Mouse (Mus musculus) testis, adult 2 months (tissue): Measurements from ENCODE around the gene Mob3b. TPM values are rescaled to one million over a fixed set of nuclear protein-coding genes. Genes with fewer than 3 reads are reported as not detected.
"Not testable (repeated sequence)": the region's sequence is repeated elsewhere in the genome, so short reads cannot be mapped to it uniquely, and the experiment has no call there.

Experiments
- H3K27ac ChIP-seq: fragments of 200-500 bp; 2 replicates; pipeline ENCODE4 v1.5.1; 2012; ENCODE audit warnings: low read depth, low read length; ENCODE audit not compliant: control insufficient read depth, insufficient read depth
- H3K27me3 ChIP-seq: fragments of 200-500 bp; 2 replicates; pipeline ENCODE4 v1.6.1; 2012; ENCODE audit warnings: mild to moderate bottlenecking, low read length, moderate library complexity; ENCODE audit not compliant: control insufficient read depth, insufficient read depth
- H3K36me3 ChIP-seq: fragments of 200-500 bp; 2 replicates; pipeline ENCODE4 v1.6.1; 2012; ENCODE audit warnings: mild to moderate bottlenecking, low read length; ENCODE audit not compliant: control insufficient read depth, insufficient read depth
- H3K4me1 ChIP-seq: fragments of 200-500 bp; 2 replicates; pipeline ENCODE4 v1.6.1; 2012; ENCODE audit warnings: low read length; ENCODE audit not compliant: control insufficient read depth, insufficient read depth
- H3K4me3 ChIP-seq: fragments of 200-500 bp; 2 replicates; pipeline ENCODE4 v1.5.1; 2012; ENCODE audit warnings: low read depth, mild to moderate bottlenecking, low read length, moderate library complexity, mixed read lengths; ENCODE audit not compliant: control insufficient read depth
- CTCF ChIP-seq: fragments of 200-500 bp; IDR thresholded peaks from 2 replicates; pipeline ENCODE4 v1.5.1; 2012; ENCODE audit warnings: low read depth, mild to moderate bottlenecking, inconsistent platforms, low read length, moderate library complexity; ENCODE audit not compliant: control insufficient read depth, insufficient read depth, insufficient replicate concordance
- POLR2A ChIP-seq: fragments of 200-500 bp; IDR thresholded peaks from 2 replicates; pipeline ENCODE4 v1.6.1; 2012; ENCODE audit warnings: low read depth, mild to moderate bottlenecking, inconsistent platforms, low read length, moderate library complexity; ENCODE audit not compliant: control insufficient read depth
- polyA plus RNA-seq: library from polyadenylated mRNA; depleted of rRNA; stranded (reverse); fragments of >200 nt; gene quantifications from 2 replicates; pipeline ENCODE4 v1.2.3, GENCODE M21; 2012

Mob3b gene
- polyA plus RNA-seq, 1 experiment: 1.4 TPM

DNA sequence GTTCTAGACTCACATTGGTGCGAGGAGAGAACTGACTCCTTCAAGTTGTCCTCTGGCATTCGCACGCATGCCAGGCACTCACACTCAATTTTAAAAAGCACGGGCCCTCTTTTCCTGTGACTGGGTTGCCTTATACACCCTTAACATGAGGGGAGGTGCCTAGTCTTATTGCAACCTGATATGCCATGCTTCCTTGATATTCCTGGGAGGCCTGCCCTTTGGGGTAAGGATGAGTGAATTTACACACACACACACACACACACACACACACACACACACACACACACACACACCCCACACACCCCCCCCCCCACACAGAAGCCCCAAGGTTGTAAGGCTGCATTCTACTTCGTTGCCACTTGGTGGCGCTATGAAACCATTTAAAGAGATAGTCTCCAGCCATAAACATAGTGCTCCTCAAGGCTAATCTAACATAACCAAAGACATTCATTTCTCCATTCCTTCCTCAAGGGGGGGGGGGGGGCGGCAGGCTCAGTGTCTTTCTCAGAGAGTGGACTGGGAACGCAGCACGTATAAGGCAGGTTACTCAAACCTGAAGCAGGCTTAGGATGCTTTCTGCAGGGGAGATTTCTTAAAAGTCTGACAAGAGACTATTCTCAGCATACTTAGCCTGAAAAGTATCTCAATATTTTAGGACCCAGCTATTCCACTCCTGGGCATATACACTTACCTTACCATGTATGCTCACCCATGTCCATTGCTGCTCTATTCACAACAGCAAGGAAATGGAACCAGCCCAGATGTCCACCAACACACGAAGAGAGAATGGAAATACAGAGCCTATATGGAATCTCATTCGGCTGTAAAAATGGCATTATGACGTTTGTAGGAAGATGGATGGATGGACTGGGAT, 198.9 kb downstream of the Mob3b start:
- H3K27me3 ChIP-seq: no peaks in the 10 kb centered on the region
- peaks cover 8% of the 10 kb centered on the region for H3K4me1 ChIP-seq
- H3K36me3 ChIP-seq: no peaks in the 10 kb centered on the region
- TF ChIP-seq CTCF: peak; percentile 46; the same call in 1 of the 2 replicates
- TF ChIP-seq POLR2A: no peak
- H3K4me3 ChIP-seq: no peak overlapping the region
- H3K27ac ChIP-seq: no peak overlapping the region

DNA sequence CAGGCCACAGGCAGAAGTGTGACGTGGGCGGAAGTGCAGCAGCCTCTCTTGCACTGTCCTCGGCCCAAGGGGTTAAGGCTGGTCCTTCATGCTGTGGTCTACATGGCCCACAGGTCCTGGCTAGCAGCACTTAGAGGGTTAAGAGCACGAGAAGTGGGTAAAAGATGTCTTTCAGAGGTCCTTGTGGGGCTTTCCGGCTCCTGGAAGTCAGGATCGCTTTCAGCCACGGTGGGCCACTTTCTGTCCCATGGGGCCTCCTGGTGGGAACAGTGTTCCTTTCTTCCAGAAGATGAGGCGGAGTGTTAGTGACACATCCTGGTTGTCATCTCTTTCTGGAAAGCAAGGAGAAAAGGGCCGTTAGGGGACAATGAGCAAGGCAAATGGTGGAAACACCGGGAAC, 203.6 kb downstream of the Mob3b start:
- H3K36me3 ChIP-seq: no peaks in the 10 kb centered on the region
- H3K27me3 ChIP-seq: no peaks in the 10 kb centered on the region
- H3K4me1 ChIP-seq: peaks cover 7% of the 10 kb centered on the region; the same call in 1 of the 2 replicates
- H3K27ac ChIP-seq: peak overlapping the region; percentile 51
- peak; percentile 52; the same call in 1 of the 2 replicates for TF ChIP-seq POLR2A
- no peak for TF ChIP-seq CTCF
- peak overlapping the region; percentile 83 for H3K4me3 ChIP-seq

DNA sequence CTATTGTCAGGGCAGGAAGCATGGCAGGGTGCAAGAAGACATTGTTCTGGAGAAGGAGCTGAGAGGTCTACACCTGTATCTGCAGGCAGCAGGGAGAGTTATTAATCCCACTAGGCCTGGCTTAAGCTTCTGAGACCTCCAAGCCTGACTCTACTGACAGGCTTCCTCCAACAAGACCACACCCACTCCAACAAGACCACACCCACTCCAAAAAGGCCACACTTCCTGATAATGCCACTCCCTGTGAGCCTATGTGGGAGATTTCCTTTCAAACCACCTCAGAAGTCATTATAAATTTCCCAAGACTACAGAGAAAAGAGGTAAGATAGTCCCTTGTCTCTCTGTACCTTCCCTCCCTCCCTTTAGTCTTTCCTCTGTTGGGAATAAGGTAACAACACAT, 210.1 kb downstream of the Mob3b start:
- H3K36me3 ChIP-seq: no peaks in the 10 kb centered on the region
- TF ChIP-seq POLR2A: no peak
- no peak for TF ChIP-seq CTCF

DNA sequence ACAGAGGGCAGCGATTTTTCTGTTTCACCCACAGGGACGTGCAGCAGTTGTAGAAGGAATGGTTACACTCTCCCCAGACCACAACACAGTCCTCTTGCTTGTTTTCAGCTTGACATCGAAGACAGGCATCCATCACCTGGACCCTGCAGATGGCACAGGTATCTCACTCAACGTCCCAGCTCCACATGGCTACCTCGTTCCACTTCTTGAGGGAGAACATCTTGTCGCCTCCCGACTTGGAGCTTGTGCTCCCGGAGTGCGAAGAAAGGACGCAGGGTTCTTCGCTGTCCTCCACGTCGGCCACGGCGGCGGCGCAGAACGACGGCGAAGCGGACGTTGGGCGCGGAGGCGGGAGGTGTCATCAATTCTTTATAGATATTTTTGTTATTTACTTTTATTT, 216.2 kb downstream of the Mob3b start:
- no peak overlapping the region for H3K27ac ChIP-seq
- H3K4me3 ChIP-seq: peak overlapping the region; percentile 57
- H3K4me1 ChIP-seq: peaks cover 7% of the 10 kb centered on the region
- no peaks in the 10 kb centered on the region for H3K27me3 ChIP-seq
- no peaks in the 10 kb centered on the region for H3K36me3 ChIP-seq
- 0 out of 2 replicates have a peak, but pooled peaks have one; percentile 37 for TF ChIP-seq POLR2A
- TF ChIP-seq CTCF: no peak

More for the DNA sequence above, 210.1 kb downstream of the Mob3b start:
- H3K27me3 ChIP-seq: no peaks in the 10 kb centered on the region
- H3K4me3 ChIP-seq: no peak overlapping the region
- no peak overlapping the region for H3K27ac ChIP-seq
- no peaks in the 10 kb centered on the region for H3K4me1 ChIP-seq

DNA sequence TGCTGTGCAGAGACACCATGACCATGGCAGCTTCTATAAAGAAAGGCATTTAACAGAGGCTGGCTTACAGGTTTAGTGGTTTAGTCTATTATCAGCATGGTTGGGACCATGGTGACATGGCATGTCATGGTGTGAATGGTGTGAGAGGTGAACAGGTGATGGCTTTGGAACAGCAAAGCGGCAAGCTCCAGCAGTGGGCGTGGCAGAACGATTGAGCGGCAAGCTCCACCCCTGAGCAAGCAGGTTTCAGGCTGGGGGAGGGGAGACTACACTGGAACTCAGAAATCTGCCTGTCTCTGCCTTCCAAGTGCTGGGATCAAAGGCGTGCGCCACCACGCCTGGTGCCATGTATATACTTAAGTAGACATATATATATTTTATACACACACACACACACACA, 228.9 kb downstream of the Mob3b start:
- H3K27me3 ChIP-seq, H3K4me1 ChIP-seq, H3K27ac ChIP-seq, H3K36me3 ChIP-seq, H3K4me3 ChIP-seq: not testable (repeated sequence)

DNA sequence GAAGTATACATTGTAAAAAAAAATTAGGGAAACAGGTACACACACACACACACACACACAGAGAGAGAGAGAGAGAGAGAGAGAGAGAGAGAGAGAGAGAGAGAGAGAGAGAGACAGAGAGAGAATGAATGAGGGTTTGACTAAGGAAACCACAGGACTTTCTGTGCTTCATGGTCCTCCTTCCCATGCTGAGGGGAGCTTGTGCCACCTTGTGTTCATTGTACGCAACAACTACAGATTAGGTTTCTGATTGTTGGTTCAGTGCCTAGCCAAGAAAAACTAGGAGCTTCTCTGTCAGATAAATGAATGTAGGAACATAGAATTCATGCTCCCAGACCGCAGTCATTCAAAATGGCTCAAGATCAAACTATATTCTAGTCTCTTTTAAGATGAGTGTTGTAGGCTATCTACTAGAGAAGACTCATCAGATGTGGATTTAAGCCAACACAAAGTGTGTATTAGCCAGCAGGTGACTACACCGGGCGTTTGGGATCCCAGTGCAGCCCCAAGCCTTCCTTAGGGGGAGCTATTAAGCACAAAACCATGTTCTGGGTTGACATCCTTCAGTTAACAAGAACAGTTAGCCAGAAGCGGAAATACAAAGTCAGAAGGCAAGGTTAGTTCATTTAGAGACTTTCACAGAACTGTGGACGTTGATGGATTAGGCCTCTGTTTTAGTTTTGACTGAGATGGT, 235.0 kb downstream of the Mob3b start:
- Histone ChIP-seq H3K36me3 (no peaks in the 10 kb centered on the region), H3K27me3 (no peaks in the 10 kb centered on the region), H3K4me3 (no peak overlapping the region), H3K4me1 (no peaks in the 10 kb centered on the region; the same call in 1 of the 2 replicates), H3K27ac (no peak overlapping the region)
- TF ChIP-seq POLR2A (no peak), CTCF (no peak)

DNA sequence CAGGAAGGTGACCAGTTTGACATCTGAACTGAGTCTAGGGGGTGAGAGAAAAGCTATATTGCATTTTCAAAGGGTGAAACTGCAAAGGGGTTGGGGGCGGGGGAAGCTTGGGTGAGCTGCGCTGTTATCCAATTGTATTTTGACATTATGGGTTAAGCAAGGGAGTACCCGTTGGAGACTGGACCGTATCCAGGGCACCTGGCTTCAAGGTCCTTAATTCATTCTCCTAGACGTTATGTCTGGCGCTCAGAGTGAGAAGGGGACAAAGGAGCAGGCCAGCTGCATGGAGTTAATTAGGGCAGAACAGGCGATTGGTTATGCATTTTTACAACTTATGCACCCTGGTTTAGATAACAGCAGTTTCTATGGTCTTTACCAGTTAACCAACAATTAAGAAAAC, 239.9 kb downstream of the Mob3b start:
- H3K27ac ChIP-seq: no peak overlapping the region
- H3K27me3 ChIP-seq: no peaks in the 10 kb centered on the region
- no peak overlapping the region for H3K4me3 ChIP-seq
- TF ChIP-seq POLR2A (no peak), CTCF (no peak)
- no peaks in the 10 kb centered on the region; the same call in 1 of the 2 replicates for H3K4me1 ChIP-seq
- no peaks in the 10 kb centered on the region for H3K36me3 ChIP-seq
